ENCODE assay signal across 10 mouse cellular contexts in the genomic region with DNA sequence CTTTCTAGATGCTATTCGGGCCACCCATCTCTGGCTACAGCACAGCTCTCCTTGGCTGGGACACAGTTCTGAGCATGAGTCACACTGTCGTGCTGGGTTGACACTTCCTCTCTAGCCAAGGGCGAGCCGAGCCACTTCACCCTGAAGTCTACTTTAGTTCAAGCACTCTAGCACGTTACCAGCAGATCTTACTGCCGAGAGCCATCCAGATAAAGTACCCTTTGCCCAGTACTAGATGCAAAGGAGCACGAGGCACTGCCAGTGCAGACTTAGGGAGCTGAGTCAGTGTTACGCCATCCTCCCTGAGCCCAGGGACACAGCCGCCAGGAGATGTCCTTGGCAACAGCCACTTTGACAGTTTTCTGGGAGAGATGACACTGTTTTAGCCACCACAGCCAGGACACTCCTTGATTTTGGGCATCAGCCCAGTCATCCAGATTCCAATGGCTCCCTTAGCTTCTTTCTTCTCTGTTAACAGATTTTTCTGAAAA. TPM values are rescaled to one million over a fixed set of nuclear protein-coding genes. Genes with fewer than 3 reads are reported as not detected.
A peak's percentile ranks its signal among the peaks of the same experiment; 100 is the strongest.
DNase-seq lines count a peak whose midpoint lies in the region; ATAC-seq and TF ChIP-seq lines count a peak whose summit lies in the region.
"Had no signal": no experiment of that assay in that cellular context is flagged by ENCODE, and none has a peak within 500 bp of the region (broad histone marks: within the 10 kb centered on the region; RNA-seq: fewer than 3 reads in every experiment).

No protein-coding gene starts in this region.

- no peaks in the 10 kb centered on the region for H3K27me3 ChIP-seq in heart, adult 2 months (ENCODE audit: control insufficient read depth, insufficient read depth, low read length)
- no peaks in the 10 kb centered on the region for H3K27me3 ChIP-seq in hindbrain, embryonic 14.5 days (ENCODE audit: control insufficient read depth, insufficient read depth, low read length)
- H3K27me3 ChIP-seq: embryonic facial prominence, embryonic 15.5 days had no signal

- WGBS in heart, adult 2 months: 26% methylated on average over 9 of the region's 9 CpGs
- 89% methylated on average over 9 of the region's 9 CpGs for WGBS in hindbrain, embryonic 14.5 days

- no peak overlapping the region for H3K9ac ChIP-seq in heart, adult 2 months (ENCODE audit: low read depth, low read length)
- H3K9ac ChIP-seq in hindbrain, embryonic 14.5 days: no peak overlapping the region
- H3K9ac ChIP-seq: embryonic facial prominence, embryonic 15.5 days had no signal

- intact Hi-C loops in left cerebral cortex, postnatal 10 days (cut with DNase I): no loop called here
- intact Hi-C loops in heart, adult 2 months (cut with DNase I): loop anchor here (2.0 to 5.0 kb wide), 4 partner anchors 79 to 106 kb away; no protein-coding TSS in a partner anchor

- no peak for TF ChIP-seq POLR2A in heart, adult 2 months (IDR thresholded peaks at IDR 0.05; ENCODE audit: insufficient read depth, low read depth, low read length)

- H3K79me2 ChIP-seq in heart, adult 2 months (replicated peaks; ENCODE audit: control insufficient read depth, insufficient read depth, low read length): no peaks in the 10 kb centered on the region

- no peak overlapping the region for H3K4me3 ChIP-seq in heart, adult 2 months
- no peak overlapping the region for H3K4me3 ChIP-seq in hindbrain, embryonic 14.5 days (replicated peaks; ENCODE audit: low read length)
- H3K4me3 ChIP-seq: embryonic facial prominence, embryonic 15.5 days had no signal

- peaks cover 4% of the 10 kb centered on the region; the same call in 1 of the 2 replicates for H3K4me1 ChIP-seq in heart, adult 2 months (ENCODE audit: control insufficient read depth, insufficient read depth, low read length)
- H3K4me1 ChIP-seq in hindbrain, embryonic 14.5 days (replicated peaks; ENCODE audit: control insufficient read depth, insufficient read depth, low read length): no peaks in the 10 kb centered on the region; the same call in 1 of the 2 replicates

- H3K4me2 ChIP-seq in hindbrain, embryonic 14.5 days (replicated peaks): no peak overlapping the region
- H3K4me2 ChIP-seq: embryonic facial prominence, embryonic 15.5 days had no signal

- DNase-seq in left cerebral cortex, adult 18-20 months (ENCODE audit: low spot score in 2 of 2): peak; percentile 39 to 53
- DNase-seq in left cerebral cortex, postnatal 10 days (ENCODE audit: extremely low spot score in 1 of 2, low spot score in 2 of 2): no peak
- peak; percentile 87 for DNase-seq in adrenal gland, postnatal 14 days
- peak; percentile 73 to 84 for DNase-seq in heart, adult 2 months
- peak; percentile 84 for DNase-seq in lung, postnatal 10 days
- no peak for DNase-seq in spleen, adult 18-20 months
- DNase-seq in hindbrain, embryonic 14.5 days (ENCODE audit: low spot score): no peak
- no peak for DNase-seq in c-Kit-positive CD71-positive TER-119-positive erythroid progenitor cells, embryonic 14.5 days (ENCODE audit: low spot score)

- ATAC-seq in hindbrain, embryonic 14.5 days (ENCODE audit: low FRiP score): no peak

- H3K36me3 ChIP-seq in heart, adult 2 months (ENCODE audit: control insufficient read depth, insufficient read depth, low read length): no peaks in the 10 kb centered on the region
- H3K36me3 ChIP-seq in hindbrain, embryonic 14.5 days (replicated peaks; ENCODE audit: control insufficient read depth, insufficient read depth): no peaks in the 10 kb centered on the region
- H3K36me3 ChIP-seq: embryonic facial prominence, embryonic 15.5 days had no signal

- H3K27ac ChIP-seq in heart, adult 2 months: peak overlapping the region; percentile 69
- no peak overlapping the region for H3K27ac ChIP-seq in hindbrain, embryonic 14.5 days
- H3K27ac ChIP-seq: embryonic facial prominence, embryonic 15.5 days had no signal

- no peak for TF ChIP-seq CTCF in heart, adult 2 months (IDR thresholded peaks at IDR 0.05)

- 0 out of 2 replicates have a peak, but pooled peaks have one; percentile 37 for TF ChIP-seq EP300 in heart, adult 2 months (IDR thresholded peaks at IDR 0.05; ENCODE audit: insufficient read depth, low read depth, low read length)

- H3K9me3 ChIP-seq in hindbrain, embryonic 14.5 days (ENCODE audit: control insufficient read depth, low read length): no peaks in the 10 kb centered on the region
- H3K9me3 ChIP-seq: embryonic facial prominence, embryonic 15.5 days had no signal

RNA-seq across cellular contexts. Expression of a gene that starts 34.8 kb away (rescaled TPM):
- total RNA-seq in left cerebral cortex, adult 18-20 months (2021): not detected
- not detected for total RNA-seq in left cerebral cortex, postnatal 10 days (2021)
- total RNA-seq in adrenal gland, postnatal 14 days (2021): not detected in 2 replicates
- not detected for total RNA-seq in heart, adult 2 months (2021)
- polyA plus RNA-seq in heart, adult 2 months (2012; rRNA removed): not detected in 2 replicates
- polyA plus RNA-seq in hindbrain, embryonic 14.5 days (2014; fragmentation: Nextera tagmentation; extraction: Ambion mirVana): 0.15 TPM in 1 of 2 replicates, not detected in the other
- total RNA-seq: MEL had no signal

Comparison
In these comparisons a context has a peak if more than half of its experiments do, and no peak if none do; other contexts are left out.
1. DNase-seq: peak in left cerebral cortex, adult 18-20 months (2 of 2), adrenal gland, postnatal 14 days (single experiment), heart, adult 2 months (2 of 2) and lung, postnatal 10 days (single experiment); none in left cerebral cortex, postnatal 10 days (0 of 2), spleen, adult 18-20 months (0 of 2), hindbrain, embryonic 14.5 days (single experiment) and c-Kit-positive CD71-positive TER-119-positive erythroid progenitor cells, embryonic 14.5 days (single experiment).